ENCODE assay signal across 25 mouse cellular contexts in the genomic region with DNA sequence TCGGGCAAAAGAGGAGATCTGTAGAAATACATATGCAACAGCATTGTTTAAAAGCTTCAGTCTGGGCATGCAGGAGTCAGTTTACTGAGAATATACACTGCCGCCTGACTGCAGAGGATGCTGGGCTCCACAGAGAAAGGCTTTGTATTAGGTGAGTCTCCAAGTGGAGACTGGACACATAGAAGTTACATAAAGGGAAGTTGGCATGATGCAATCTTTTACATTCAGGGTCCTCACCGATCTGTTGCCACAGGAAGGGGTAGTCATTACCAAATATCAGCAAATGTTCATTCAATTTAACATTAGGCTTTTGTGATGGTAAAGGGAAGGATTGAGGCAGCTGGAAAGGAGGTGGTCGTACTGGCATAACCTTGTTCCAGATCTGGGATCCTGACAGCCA.
"Had no signal": no experiment of that assay in that cellular context is flagged by ENCODE, and none has a peak within 500 bp of the region (broad histone marks: within the 10 kb centered on the region; RNA-seq: fewer than 3 reads in every experiment).

No protein-coding gene starts in this region.

- H3K4me1 ChIP-seq: hindbrain, embryonic 13.5 days; hindbrain, embryonic 15.5 days; liver, embryonic 12.5 days had no signal

- DNase-seq: forebrain, postnatal 0 days; gastrocnemius, adult 2 months; gastrocnemius, postnatal 10 days; gastrocnemius, postnatal 25 days; heart, adult 18-20 months; heart, postnatal 14 days; heart, postnatal 36 days; kidney, adult 11 months; kidney, adult 2 months; kidney, adult 9 months; kidney, postnatal 14 days; kidney, postnatal 36 days; layer of hippocampus, postnatal 36 days; left cerebral cortex, postnatal 4 days had no signal

- H3K9me3 ChIP-seq: hindbrain, embryonic 13.5 days; hindbrain, embryonic 15.5 days; kidney, embryonic 15.5 days; limb, embryonic 13.5 days; limb, embryonic 15.5 days; liver, embryonic 12.5 days had no signal

- H3K4me3 ChIP-seq: gastrocnemius, adult 2 months; hindbrain, embryonic 13.5 days; hindbrain, embryonic 15.5 days; kidney, embryonic 15.5 days; limb, embryonic 13.5 days; limb, embryonic 15.5 days; liver, embryonic 12.5 days had no signal

- H3K27ac ChIP-seq: gastrocnemius, adult 2 months; hindbrain, embryonic 13.5 days; hindbrain, embryonic 15.5 days; hindbrain, postnatal 0 days; kidney, embryonic 15.5 days; kidney, postnatal 0 days; limb, embryonic 13.5 days; limb, embryonic 15.5 days; liver, embryonic 12.5 days; liver, embryonic 14.5 days had no signal

- H3K27me3 ChIP-seq: hindbrain, embryonic 13.5 days; hindbrain, embryonic 15.5 days; kidney, embryonic 15.5 days; limb, embryonic 13.5 days; limb, embryonic 15.5 days; liver, embryonic 12.5 days had no signal

- H3K4me2 ChIP-seq: heart, embryonic 11.5 days; hindbrain, embryonic 13.5 days; hindbrain, embryonic 15.5 days; kidney, embryonic 15.5 days; limb, embryonic 13.5 days; limb, embryonic 15.5 days; liver, embryonic 12.5 days had no signal

- ATAC-seq: forebrain, postnatal 0 days; hindbrain, postnatal 0 days; intestine, embryonic 16.5 days; liver, embryonic 12.5 days had no signal

- H3K36me3 ChIP-seq: hindbrain, embryonic 13.5 days; hindbrain, embryonic 15.5 days; kidney, embryonic 15.5 days; limb, embryonic 13.5 days; limb, embryonic 15.5 days; liver, embryonic 12.5 days had no signal

- H3K9ac ChIP-seq: forebrain, postnatal 0 days; hindbrain, embryonic 13.5 days; hindbrain, embryonic 15.5 days; kidney, embryonic 15.5 days; limb, embryonic 13.5 days; limb, embryonic 15.5 days; liver, embryonic 12.5 days; liver, embryonic 14.5 days had no signal
